Mouse (Mus musculus) liver, embryonic 14.5 days (tissue): Measurements from ENCODE around the gene Tbrg4. TPM values are rescaled to one million over a fixed set of nuclear protein-coding genes. Genes with fewer than 3 reads are reported as not detected.

ENCODE experiments used
- ATAC-seq: fragments of 200-750 bp; cut with Nextera tagmentation; 2 replicates; pipeline ENCODE4 v1.8.0; 2017; ENCODE audit warnings: moderate number of reproducible peaks, mild to moderate bottlenecking, moderate library complexity; ENCODE audit not compliant: insufficient read depth
- DNase-seq, 3 experiments: peaks; one replicate each; pipeline ENCODE4 v3.0.0-alpha.2; 2012 to 2013; ENCODE audit warnings: low read depth in 3 of 3, low spot score in 3 of 3
- H3K27ac ChIP-seq: fragments of 300-500 bp; sonication (generic); 2 replicates; pipeline ENCODE4 v1.5.1; 2014; ENCODE audit warnings: moderate library complexity, mild to moderate bottlenecking, control low read depth, inconsistent platforms
- H3K27me3 ChIP-seq: fragments of 300-500 bp; sonication (generic); 2 replicates; pipeline ENCODE4 v1.6.1; 2014; ENCODE audit warnings: mild to moderate bottlenecking, low read length, moderate library complexity; ENCODE audit not compliant: control insufficient read depth, insufficient read depth
- H3K36me3 ChIP-seq: fragments of 300-500 bp; sonication (generic); replicated peaks from 2 replicates; pipeline ENCODE4 v1.6.1; 2014; ENCODE audit warnings: low read depth; ENCODE audit not compliant: control insufficient read depth, insufficient read depth
- H3K4me1 ChIP-seq, 2 experiments: fragments of 200-500 bp in 1 of 2; fragments of 300-500 bp in 1 of 2; sonication (generic) in 1 of 2; replicated peaks; 2 replicates each; pipeline ENCODE4 v1.6.1; 2012 to 2014; ENCODE audit warnings: antibody characterized with exemption in 1 of 2, inconsistent platforms in 1 of 2, low read length in 1 of 2; ENCODE audit not compliant: control insufficient read depth in 2 of 2, insufficient read depth in 2 of 2
- H3K4me2 ChIP-seq: fragments of 300-500 bp; sonication (generic); 2 replicates; pipeline ENCODE4 v1.6.1; 2014; ENCODE audit warnings: low read depth, mild to moderate bottlenecking, control low read depth, moderate library complexity
- H3K4me3 ChIP-seq, 2 experiments: fragments of 200-500 bp in 1 of 2; fragments of 300-500 bp in 1 of 2; sonication (generic) in 1 of 2; 2 replicates each; pipeline ENCODE4 v1.5.1; 2012 to 2014; ENCODE audit warnings: low read depth in 2 of 2, low read length in 2 of 2, mild to moderate bottlenecking in 2 of 2, control low read depth in 1 of 2, inconsistent platforms in 1 of 2, moderate library complexity in 1 of 2; ENCODE audit not compliant: insufficient read depth in 1 of 2
- H3K9ac ChIP-seq: fragments of 300-500 bp; sonication (generic); replicated peaks from 2 replicates; pipeline ENCODE4 v1.6.1; 2014; ENCODE audit warnings: mild to moderate bottlenecking, control low read depth, moderate library complexity
- H3K9me3 ChIP-seq: fragments of 300-500 bp; sonication (generic); 2 replicates; pipeline ENCODE4 v1.6.1; 2016; ENCODE audit warnings: low read length, mixed read lengths; ENCODE audit not compliant: control insufficient read depth
- CTCF ChIP-seq: IDR thresholded peaks from 2 replicates; pipeline ENCODE4 v1.5.1; 2016; ENCODE audit warnings: antibody characterized with exemption, low read depth, control low read depth
- EP300 ChIP-seq: IDR thresholded peaks from 2 replicates; pipeline ENCODE4 v1.6.1; 2016; ENCODE audit warnings: antibody characterized with exemption, low read depth
- WGBS: fragments of 180-500 bp; shearing (Covaris S2); extraction: QIAGEN DNeasy Blood & Tissue Kit; methylation state at CpG from one replicate; pipeline ENCODE4 v1.1.7; 2014; ENCODE audit not compliant: insufficient replicate concordance; 5-methylcytosine and 5-hydroxymethylcytosine counted together
- polyA plus RNA-seq, 2 experiments: library from polyadenylated mRNA; depleted of rRNA in 1 of 2; stranded (reverse) in 1 of 2; unstranded in 1 of 2; fragments of >200 nt; fragmentation: Nextera tagmentation in 1 of 2; extraction: Ambion mirVana in 1 of 2; gene quantifications; 2 replicates each; pipeline versions ENCODE4 v1.2.1 to v1.2.3; 2012 to 2014

Gene Tbrg4
- polyA plus RNA-seq, 2 experiments = 27.7 to 55.1 TPM

GRCm38 (mm10) chr11:6602662-6603061, 23.2 kb downstream of the Tbrg4 start:
- peaks cover 36% of the 10 kb centered on the region for H3K27me3 ChIP-seq
- TF ChIP-seq EP300 (no peak), CTCF (no peak)
- H3K4me3 ChIP-seq = no peak overlapping the region
- WGBS = 76% methylated on average over 9 of the region's 9 CpGs
- H3K36me3 ChIP-seq = no peaks in the 10 kb centered on the region
- DNase-seq (no peak), ATAC-seq (no peak)
- no peak overlapping the region for H3K27ac ChIP-seq
- H3K4me2 ChIP-seq = no peak overlapping the region
- no peak overlapping the region for H3K9ac ChIP-seq
- H3K9me3 ChIP-seq = no peaks in the 10 kb centered on the region
- H3K4me1 ChIP-seq = peaks cover 4 to 10% of the 10 kb centered on the region in 2 experiments; a peak in 3 of 4 replicates

DNA sequence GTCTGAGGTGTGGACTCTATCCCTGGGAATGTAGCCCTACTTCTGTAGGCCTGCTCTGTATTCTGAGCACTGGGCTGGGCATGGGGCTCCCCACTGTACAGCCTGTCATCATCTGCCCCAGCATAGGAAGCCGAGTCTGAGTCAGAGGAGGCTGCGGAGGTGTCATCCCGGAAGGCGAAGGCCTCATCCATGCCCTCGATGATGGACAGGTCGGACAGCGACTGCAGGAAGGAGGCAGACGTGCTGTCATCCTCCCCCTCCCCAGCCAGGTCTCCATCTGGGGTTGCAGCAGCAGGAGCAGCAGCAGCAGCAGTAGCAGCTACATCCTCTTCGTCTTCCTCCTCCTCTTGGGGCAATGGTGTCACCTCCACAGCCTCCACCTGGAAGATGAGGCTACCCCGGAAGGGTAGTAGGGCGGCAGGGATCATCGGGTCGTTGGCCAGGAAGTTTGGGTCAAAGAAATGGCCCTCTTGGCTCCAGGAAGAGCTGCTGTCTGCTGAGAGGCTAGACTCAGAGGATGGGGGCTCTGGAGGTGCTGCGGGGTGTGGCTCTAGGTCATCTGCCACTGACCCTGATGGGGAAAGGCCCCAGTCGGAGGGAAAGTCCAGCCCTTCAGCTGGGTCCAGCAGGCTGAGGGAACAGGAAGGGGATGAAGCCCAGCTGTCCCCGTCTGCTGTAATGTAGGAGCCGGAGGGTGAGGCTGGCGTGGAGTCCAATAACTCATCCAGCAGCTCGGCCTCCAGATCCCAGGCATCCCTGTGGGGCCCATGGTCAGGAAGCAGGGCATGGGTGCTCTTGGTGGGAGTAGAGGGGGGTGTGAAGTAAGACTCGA, 24.0 kb downstream of the Tbrg4 start:
- no peak overlapping the region for H3K4me3 ChIP-seq
- no peak overlapping the region for H3K4me2 ChIP-seq
- H3K27ac ChIP-seq = no peak overlapping the region
- WGBS = 64% methylated on average over 20 of the region's 20 CpGs
- H3K27me3 ChIP-seq = peaks cover 36% of the 10 kb centered on the region
- TF ChIP-seq CTCF = no peak
- no peak for TF ChIP-seq EP300
- ATAC-seq (no peak), DNase-seq (no peak)
- H3K9ac ChIP-seq = no peak overlapping the region
- H3K36me3 ChIP-seq = no peaks in the 10 kb centered on the region; the same call in 1 of the 2 replicates
- no peaks in the 10 kb centered on the region for H3K9me3 ChIP-seq
- peaks cover 4 to 10% of the 10 kb centered on the region in 2 experiments; a peak in 3 of 4 replicates for H3K4me1 ChIP-seq

DNA sequence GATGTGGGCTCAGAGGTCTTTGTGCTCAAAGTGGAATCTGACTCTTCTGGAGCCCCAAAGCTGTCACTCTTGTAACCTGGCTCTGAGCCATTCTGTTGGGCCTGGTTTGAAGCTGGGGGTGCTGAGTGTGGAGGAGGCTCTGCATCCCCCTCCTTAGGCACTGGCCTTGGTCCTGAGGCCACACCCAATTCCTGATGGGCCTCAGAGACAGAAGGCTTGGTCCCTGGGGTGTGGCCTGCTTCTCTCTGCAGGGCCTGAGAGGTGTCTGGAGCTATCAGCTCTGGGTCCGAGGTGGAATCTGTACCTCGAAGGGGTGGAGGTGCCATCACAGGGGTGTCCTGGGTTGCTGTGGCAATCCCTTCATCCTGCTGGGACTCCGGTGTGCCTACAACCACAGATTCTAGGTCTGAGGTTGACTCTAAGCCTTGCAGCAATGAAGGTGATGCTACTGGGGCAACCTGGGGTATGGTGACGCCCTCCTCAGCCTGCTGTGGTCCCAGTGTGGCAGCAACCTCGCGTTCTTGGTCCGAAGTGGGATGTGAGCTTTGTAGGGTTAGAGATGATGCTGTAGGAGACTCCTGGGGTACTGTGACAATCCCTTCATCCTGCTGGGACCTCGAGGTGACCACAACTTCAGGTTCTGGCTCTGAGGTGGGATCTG, 25.5 kb downstream of the Tbrg4 start:
- Histone ChIP-seq H3K4me3 (peak overlapping the region in 1 of 2 experiments; percentile 2; a peak in 1 of 4 replicates), H3K4me1 (peaks cover 11 to 19% of the 10 kb centered on the region in 2 experiments), H3K9ac (no peak overlapping the region), H3K27ac (no peak overlapping the region), H3K36me3 (peaks cover 6% of the 10 kb centered on the region), H3K4me2 (peak overlapping the region; percentile 53), H3K27me3 (peaks cover 22% of the 10 kb centered on the region), H3K9me3 (no peaks in the 10 kb centered on the region)
- WGBS = 62% methylated on average over 8 of the region's 8 CpGs
- ATAC-seq (peak; percentile 44), DNase-seq (no peak)
- no peak for TF ChIP-seq CTCF
- no peak for TF ChIP-seq EP300

GRCm38 (mm10) chr11:6599831-6600230, 26.0 kb downstream of the Tbrg4 start:
- Histone ChIP-seq H3K36me3 (peaks cover 6% of the 10 kb centered on the region), H3K9ac (no peak overlapping the region; the same call in none of the 2 replicates), H3K4me1 (peaks cover 17 to 25% of the 10 kb centered on the region in 2 experiments), H3K4me3 (peak overlapping the region in 1 of 2 experiments; percentile 2; a peak in 1 of 4 replicates), H3K9me3 (no peaks in the 10 kb centered on the region), H3K27ac (no peak overlapping the region), H3K27me3 (peaks cover 16% of the 10 kb centered on the region), H3K4me2 (peak overlapping the region; percentile 53)
- ATAC-seq = no peak
- TF ChIP-seq CTCF (no peak), EP300 (no peak)
- WGBS = 65% methylated on average over 6 of the region's 6 CpGs
- DNase-seq = no peak
